Mouse (Mus musculus): ENCODE measurements around the gene Actr6. TPM values are rescaled to one million over a fixed set of nuclear protein-coding genes. Genes with fewer than 3 reads are reported as not detected.

Actr6 gene
- total RNA-seq (2014; rRNA removed): 14.2 and 19.6 TPM in 2 replicates
- polyA plus RNA-seq (2012; rRNA removed): 1.4 and 1.8 TPM in 2 replicates

DNA sequence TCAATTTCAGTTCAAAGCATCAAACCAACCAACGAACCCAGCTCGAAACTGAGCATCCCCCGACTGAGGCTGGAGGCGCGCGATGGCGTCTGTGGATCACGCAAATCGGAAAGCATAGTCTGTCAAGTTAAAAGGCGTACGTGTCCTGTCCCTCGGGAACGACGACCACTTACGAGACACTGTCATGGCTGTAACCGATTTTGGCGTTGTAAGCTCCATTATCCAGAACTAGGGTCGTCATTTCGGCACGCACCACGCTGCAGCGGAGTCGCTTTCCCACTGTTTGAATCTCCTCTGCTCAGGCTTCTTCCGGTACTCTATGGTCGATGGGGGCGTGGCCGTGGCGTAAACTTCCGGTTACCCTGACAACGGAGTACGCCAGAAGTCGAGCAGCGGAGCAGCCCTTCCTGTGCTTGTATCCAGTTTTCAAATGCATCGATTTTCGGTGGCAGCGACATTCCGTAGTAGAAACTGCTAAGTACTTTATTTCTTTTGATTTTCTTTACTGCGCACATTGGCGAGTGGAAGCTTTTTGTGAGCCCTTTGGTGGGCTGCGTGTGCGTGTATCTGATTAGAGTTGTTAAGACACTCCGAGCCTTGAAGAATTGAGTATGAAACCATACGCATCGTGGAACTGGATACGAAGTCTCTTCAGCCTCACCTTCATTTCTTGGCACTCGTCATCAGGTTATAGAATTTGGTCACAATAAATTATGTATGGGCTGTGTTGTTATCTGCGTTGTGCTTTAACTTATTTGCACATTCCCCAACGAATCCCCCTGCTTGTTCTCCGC lies at the start of gene Actr6:
Actr6 (minus strand) TSS at position 295 of the 794 bp plus-strand sequence.
- Histone ChIP-seq H3K9ac (ENCODE audit: low read depth, low read length) (peak within 1 kb of the TSS; percentile 71), H3K27ac (replicated peaks; ENCODE audit: insufficient read depth, low read depth, low read length) (peak within 1 kb of the TSS; percentile 30), H3K36me3 (ENCODE audit: control insufficient read depth, insufficient read depth, low read length) (peaks cover 4% of the 10 kb centered on the region), H3K79me2 (ENCODE audit: control insufficient read depth, insufficient read depth, low read length) (no peaks in the 10 kb centered on the region; the same call in 1 of the 2 replicates), H3K4me3 (ENCODE audit: insufficient read depth, low read depth, low read length) (peak within 1 kb of the TSS; percentile 69), H3K27me3 (ENCODE audit: control insufficient read depth, insufficient read depth, low read length) (no peaks in the 10 kb centered on the region), H3K4me1 (ENCODE audit: control insufficient read depth, insufficient read depth, low read length) (peaks cover 16% of the 10 kb centered on the region)
- WGBS: under 1% methylated on average over 49 of the region's 49 CpGs
- TF ChIP-seq CTCF (IDR thresholded peaks at IDR 0.05; ENCODE audit: low read depth, low read length) (no peak), POLR2A (IDR thresholded peaks at IDR 0.05; ENCODE audit: extremely low read depth, insufficient read depth, low read length) (peak; percentile 77)
- DNase-seq (ENCODE audit: extremely low read depth, low read depth, low spot score): peak; percentile 92

GRCm38 (mm10) chr10:89776029-89776428 lies 43.9 kb upstream of the Actr6 start:
- DNase-seq (ENCODE audit: extremely low read depth, low read depth, low spot score): no peak
- 0 out of 2 replicates have a peak, but pooled peaks cover 1% of the 10 kb centered on the region for H3K4me1 ChIP-seq (ENCODE audit: control insufficient read depth, insufficient read depth, low read length)
- H3K4me3 ChIP-seq (ENCODE audit: insufficient read depth, low read depth, low read length): no peak overlapping the region
- no peaks in the 10 kb centered on the region for H3K27me3 ChIP-seq (ENCODE audit: control insufficient read depth, insufficient read depth, low read length)
- no peak overlapping the region for H3K27ac ChIP-seq (replicated peaks; ENCODE audit: insufficient read depth, low read depth, low read length)
- peaks cover 3% of the 10 kb centered on the region for H3K79me2 ChIP-seq (ENCODE audit: control insufficient read depth, insufficient read depth, low read length)
- TF ChIP-seq POLR2A (IDR thresholded peaks at IDR 0.05; ENCODE audit: extremely low read depth, insufficient read depth, low read length) (no peak), CTCF (IDR thresholded peaks at IDR 0.05; ENCODE audit: low read depth, low read length) (no peak)
- no peak overlapping the region for H3K9ac ChIP-seq (ENCODE audit: low read depth, low read length)
- H3K36me3 ChIP-seq (ENCODE audit: control insufficient read depth, insufficient read depth, low read length): peaks cover 14% of the 10 kb centered on the region; the same call in 1 of the 2 replicates
- WGBS: 92% methylated on average over 6 of the region's 6 CpGs

DNA sequence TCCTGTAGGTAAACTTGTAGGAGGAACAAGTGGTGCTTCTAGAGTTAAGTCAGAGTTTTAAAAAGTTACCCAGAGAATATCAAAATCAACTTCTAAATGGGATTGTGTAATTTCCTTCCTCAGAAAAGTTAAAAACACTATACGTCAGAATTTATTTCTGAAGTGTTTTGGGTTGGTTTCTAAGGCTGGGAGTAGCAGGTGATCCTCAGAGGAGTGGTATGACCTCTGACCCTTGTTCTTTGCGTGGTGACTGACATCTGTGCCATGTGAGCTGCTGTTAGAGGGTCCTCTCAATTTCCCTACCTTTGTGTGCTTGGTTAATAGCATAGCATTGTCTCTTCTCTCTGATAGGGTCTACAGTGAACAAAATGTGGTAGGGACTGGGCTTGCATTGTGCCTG lies 39.8 kb upstream of the Actr6 start:
- peaks cover 6% of the 10 kb centered on the region; the same call in 1 of the 2 replicates for H3K36me3 ChIP-seq (ENCODE audit: control insufficient read depth, insufficient read depth, low read length)
- DNase-seq (ENCODE audit: extremely low read depth, low read depth, low spot score): no peak
- WGBS: 37% methylated on average over 2 of the region's 2 CpGs
- no peak overlapping the region for H3K9ac ChIP-seq (ENCODE audit: low read depth, low read length)
- H3K4me1 ChIP-seq (ENCODE audit: control insufficient read depth, insufficient read depth, low read length): peaks cover 19% of the 10 kb centered on the region
- H3K4me3 ChIP-seq (ENCODE audit: insufficient read depth, low read depth, low read length): no peak overlapping the region
- no peak overlapping the region for H3K27ac ChIP-seq (replicated peaks; ENCODE audit: insufficient read depth, low read depth, low read length)
- TF ChIP-seq CTCF (IDR thresholded peaks at IDR 0.05; ENCODE audit: low read depth, low read length): no peak
- H3K27me3 ChIP-seq (ENCODE audit: control insufficient read depth, insufficient read depth, low read length): no peaks in the 10 kb centered on the region
- peaks cover 19% of the 10 kb centered on the region for H3K79me2 ChIP-seq (ENCODE audit: control insufficient read depth, insufficient read depth, low read length)

- peak; percentile 54 for DNase-seq (ENCODE audit: extremely low read depth, low read depth, low spot score)
- Histone ChIP-seq H3K4me1 (ENCODE audit: control insufficient read depth, insufficient read depth, low read length) (peaks cover 19% of the 10 kb centered on the region), H3K4me3 (ENCODE audit: insufficient read depth, low read depth, low read length) (no peak overlapping the region), H3K9ac (ENCODE audit: low read depth, low read length) (0 out of 2 replicates have a peak overlapping the region, but pooled peaks have one; percentile 28), H3K27ac (replicated peaks; ENCODE audit: insufficient read depth, low read depth, low read length) (no peak overlapping the region), H3K79me2 (ENCODE audit: control insufficient read depth, insufficient read depth, low read length) (peaks cover 24% of the 10 kb centered on the region), H3K27me3 (ENCODE audit: control insufficient read depth, insufficient read depth, low read length) (no peaks in the 10 kb centered on the region), H3K36me3 (ENCODE audit: control insufficient read depth, insufficient read depth, low read length) (peaks cover 2% of the 10 kb centered on the region; the same call in 1 of the 2 replicates)
- no peak for TF ChIP-seq CTCF (IDR thresholded peaks at IDR 0.05; ENCODE audit: low read depth, low read length)
- no peak for TF ChIP-seq POLR2A (IDR thresholded peaks at IDR 0.05; ENCODE audit: extremely low read depth, insufficient read depth, low read length)
- 17% methylated on average over 4 of the region's 4 CpGs for WGBS
Measured at GRCm38 (mm10) chr10:89769096-89769495, 37.0 kb upstream of the Actr6 start.

- TF ChIP-seq CTCF (IDR thresholded peaks at IDR 0.05; ENCODE audit: low read depth, low read length): no peak
- TF ChIP-seq POLR2A (IDR thresholded peaks at IDR 0.05; ENCODE audit: extremely low read depth, insufficient read depth, low read length): no peak
- Histone ChIP-seq H3K27me3 (ENCODE audit: control insufficient read depth, insufficient read depth, low read length) (no peaks in the 10 kb centered on the region), H3K79me2 (ENCODE audit: control insufficient read depth, insufficient read depth, low read length) (peaks cover 24% of the 10 kb centered on the region), H3K4me3 (ENCODE audit: insufficient read depth, low read depth, low read length) (no peak overlapping the region), H3K4me1 (ENCODE audit: control insufficient read depth, insufficient read depth, low read length) (peaks cover 19% of the 10 kb centered on the region), H3K27ac (replicated peaks; ENCODE audit: insufficient read depth, low read depth, low read length) (peak overlapping the region; percentile 40), H3K9ac (ENCODE audit: low read depth, low read length) (0 out of 2 replicates have a peak overlapping the region, but pooled peaks have one; percentile 28), H3K36me3 (ENCODE audit: control insufficient read depth, insufficient read depth, low read length) (peaks cover 2% of the 10 kb centered on the region; the same call in 1 of the 2 replicates)
- DNase-seq (ENCODE audit: extremely low read depth, low read depth, low spot score): peak; percentile 83
- WGBS: 19% methylated on average over 7 of the region's 7 CpGs
Measured at GRCm38 (mm10) chr10:89768352-89769020, 36.4 kb upstream of the Actr6 start.

Measured in liver, adult 2 months (tissue).